Mouse (Mus musculus) heart, adult 11 months (tissue): Measurements from ENCODE around the gene Rapgef4.
A peak's percentile ranks its signal among the peaks of the same experiment; 100 is the strongest.

Experiments
- DNase-seq: peaks from one replicate; pipeline ENCODE4 v3.0.0; 2022

The Rapgef4 gene

DNA sequence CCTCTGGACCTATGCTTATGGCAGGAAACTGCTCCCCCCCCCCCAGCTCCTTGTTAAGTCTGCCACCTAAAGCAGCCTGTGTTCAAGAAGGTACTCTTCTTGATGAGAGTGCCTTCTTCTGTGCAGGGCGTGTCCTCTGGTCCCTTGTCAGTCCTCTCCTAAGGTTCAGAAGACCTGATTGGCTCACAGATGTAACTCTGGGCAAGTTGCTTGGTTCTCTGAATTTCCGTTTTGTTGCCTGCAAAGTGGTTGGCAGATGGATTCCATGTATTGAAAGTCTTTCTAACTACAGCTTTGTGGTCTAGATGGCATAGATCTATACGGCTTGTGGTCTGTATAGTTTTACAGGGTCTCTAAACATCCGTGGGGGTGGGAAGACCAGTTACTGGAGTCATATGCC, 101.8 kb downstream of the Rapgef4 start:
- peak; percentile 31 for DNase-seq

DNA sequence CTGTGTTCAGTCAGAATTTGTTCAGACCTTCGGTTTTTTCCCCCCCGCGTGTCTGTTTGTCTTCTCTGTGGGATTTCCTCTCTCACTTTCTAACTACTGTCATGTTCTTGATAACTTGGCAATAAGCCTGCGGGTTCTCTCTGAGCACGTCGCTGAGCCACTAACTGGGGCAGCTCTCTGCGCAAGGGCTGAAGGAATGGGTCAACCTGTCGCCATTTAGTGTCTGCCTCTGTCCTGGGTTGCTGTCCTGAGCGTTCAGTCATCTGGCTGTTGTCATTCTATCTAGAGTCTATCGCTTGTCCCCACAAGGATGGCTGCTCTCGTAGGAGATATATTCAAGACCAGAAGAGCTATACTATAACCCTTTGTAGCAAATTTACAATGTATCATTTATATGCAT, 107.8 kb downstream of the Rapgef4 start:
- DNase-seq: peak; percentile 80

DNA sequence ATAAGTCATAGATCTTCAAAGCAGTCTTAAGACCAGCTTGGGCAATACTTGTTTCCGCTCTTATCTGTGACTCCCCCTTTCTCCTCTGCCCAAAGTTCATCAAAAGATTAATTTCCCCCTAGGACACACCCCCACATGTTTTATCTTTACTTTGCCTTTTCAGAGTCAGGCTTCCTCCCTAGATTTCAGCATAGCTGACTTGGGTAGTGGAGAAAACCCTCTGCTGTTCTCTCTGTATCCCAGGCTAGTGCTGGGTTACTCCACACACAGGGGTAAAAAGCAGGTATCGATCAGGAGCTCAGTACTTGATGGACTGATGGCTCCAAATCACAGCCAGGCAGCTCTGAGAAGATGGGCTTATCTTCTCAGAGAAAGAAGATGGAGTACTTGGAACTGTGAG, 109.0 kb downstream of the Rapgef4 start:
- DNase-seq: no peak

DNA sequence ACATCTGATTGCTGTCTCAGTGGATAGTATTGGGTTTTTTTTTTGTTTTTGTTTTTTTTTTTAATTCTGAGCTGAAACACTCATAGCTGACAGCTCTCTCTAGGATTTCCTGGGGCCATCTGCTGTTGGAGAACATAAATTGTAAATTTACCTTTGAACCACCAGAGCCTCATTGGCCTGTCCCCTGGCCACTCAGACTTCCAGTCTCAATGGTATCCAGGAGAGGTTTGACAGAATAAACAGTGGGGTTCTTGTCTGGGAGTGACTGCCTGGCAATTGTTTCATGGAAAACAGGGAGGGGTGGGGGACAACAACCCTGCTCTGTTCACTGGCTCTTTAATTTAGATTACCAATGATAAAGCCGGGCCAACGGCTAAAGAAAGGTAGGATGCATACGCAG, 111.0 kb downstream of the Rapgef4 start:
- DNase-seq: peak; percentile 69

DNA sequence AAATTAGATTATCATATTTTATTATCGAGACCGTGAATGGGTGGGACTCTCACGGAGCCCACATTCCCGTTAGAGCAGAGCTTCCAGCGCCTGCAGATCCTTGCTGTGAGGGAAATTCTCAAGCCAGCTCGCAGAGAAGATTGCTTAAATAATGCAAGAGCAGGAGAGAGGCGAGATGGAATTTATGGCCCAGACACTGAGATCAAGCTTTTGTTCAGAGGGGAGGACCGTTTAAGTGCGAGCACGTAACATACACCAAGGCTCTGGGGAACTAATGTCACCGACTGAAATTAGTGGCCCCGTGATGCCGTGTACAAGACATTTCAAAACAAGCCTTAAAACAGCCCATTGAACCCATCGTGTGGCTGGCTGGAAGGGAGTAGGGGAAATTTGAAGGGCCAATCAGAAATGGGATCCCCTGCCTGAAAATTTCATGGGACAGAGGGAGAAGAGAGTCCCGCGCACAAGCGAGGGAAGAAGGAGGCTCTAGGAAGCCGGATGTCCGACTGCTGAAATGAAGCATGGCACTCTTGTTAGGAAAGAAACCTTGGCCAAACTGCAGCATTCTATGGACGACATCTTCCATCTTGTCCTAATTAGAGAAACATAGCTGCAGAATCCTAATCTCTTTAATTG, 112.5 kb downstream of the Rapgef4 start:
- no peak for DNase-seq

DNA sequence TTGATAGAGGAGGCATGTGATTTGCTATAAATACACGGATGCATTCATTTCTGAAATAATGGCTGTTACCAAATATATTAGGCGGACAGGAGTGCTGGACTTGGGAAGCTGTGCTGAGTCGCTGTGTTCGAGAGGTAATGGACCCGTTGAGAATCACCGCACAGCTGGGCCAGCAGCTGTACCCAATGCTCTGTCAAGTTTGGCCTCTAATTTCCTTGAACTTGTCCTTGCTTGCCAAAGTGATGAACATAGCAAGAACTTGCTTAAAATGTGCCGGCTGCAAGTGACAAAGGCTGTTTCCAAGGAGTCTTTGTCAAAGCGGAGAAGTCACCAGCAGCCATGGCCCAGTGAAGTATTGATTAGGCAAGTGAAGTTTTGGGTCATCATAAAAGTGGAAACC, 113.0 kb downstream of the Rapgef4 start:
- DNase-seq: no peak

DNA sequence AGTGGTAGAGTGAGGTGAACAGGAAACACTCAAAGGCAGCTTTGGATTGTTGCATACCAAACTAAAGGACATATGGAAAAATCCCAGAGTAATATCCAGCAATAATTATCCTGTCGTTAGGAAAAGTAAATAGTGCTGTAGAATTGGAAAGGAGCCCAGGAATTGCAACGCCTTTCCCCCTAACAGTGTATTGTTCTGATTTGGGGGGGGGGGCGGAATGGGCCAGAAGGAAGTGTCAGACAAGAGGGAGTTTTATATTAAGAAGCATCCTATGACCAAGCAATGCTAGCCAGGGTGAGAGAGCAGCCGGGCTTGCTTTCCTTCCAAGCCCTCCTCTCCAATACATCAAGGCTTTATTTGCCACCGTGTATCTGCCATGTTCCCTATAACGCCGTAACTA, 113.4 kb downstream of the Rapgef4 start:
- peak; percentile 86 for DNase-seq

DNA sequence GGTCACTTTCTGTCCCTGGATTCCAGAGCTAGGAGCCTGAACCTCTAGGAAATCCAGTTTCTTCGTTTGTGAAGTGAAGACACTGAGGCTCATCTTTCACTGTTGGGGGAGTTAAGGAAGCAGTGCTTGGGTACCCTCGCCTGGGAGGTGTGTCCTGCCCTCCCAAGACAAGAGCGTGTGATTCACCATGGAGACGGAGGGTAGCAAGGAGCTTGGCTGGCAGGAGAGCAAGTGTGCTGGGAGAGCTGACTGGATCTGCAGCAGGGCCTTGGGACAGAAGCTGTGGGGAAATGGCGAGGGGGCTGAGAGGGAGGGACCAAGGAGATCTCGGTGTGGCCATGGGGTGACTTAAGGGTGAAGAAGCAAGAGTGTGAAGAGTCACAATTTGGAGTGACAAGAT, 114.0 kb downstream of the Rapgef4 start:
- no peak for DNase-seq

DNA sequence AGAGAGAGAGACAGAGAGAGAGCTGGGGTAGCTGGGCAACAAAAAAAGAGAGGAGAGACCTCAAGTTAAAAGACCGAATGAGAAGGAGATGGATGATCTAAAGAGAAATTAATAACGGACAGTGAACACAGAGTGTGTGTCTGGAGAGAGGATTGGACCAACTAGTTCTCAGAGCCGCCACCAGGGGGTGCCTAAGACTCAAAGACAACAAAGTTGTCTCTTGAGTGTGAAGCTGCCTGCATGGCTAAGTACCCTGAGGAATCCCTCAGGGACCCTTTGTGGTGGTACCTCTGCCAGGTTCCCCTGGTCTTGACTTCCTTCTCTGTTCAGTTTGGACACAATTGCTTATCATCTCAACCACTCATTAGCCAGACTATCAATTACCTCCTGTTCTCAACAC, 115.3 kb downstream of the Rapgef4 start:
- peak; percentile 92 for DNase-seq

DNA sequence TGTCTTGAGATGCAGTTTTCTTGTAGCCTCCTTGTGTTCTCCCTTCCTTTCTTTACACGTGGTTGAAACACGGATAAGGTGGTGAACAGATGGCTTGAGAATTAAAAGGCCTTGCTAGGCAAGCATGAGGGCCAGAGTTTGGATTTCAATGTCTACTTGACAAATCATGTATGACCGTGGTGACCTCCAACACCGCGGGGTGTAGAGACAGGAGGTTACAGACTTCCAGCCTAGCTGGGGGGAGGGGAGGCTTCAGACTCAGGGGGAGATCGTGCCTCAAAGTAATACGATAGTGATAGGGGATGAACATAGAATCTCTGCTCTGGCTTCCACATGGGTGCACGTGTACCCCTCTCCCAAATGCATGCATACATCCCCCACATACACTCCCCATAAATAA, 117.3 kb downstream of the Rapgef4 start:
- DNase-seq: peak; percentile 58

DNA sequence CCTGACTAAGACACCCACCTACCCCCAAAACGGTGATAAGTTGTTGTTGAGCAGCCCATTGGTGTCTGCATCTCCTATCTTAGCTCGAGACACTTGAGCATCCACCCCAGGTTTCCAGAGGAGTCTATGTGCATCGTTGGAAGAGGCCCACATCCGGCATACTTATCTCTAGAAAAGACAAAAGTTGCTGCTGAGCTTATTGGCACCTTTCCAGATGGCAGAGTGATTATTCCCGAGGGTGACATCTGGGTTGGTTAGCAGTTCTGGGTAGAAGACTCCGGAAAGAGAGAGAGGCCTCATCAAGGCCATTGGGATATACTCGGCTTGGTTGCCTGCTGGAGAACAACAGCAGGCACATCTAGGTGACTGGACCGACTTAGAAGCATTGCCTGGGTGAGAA, 123.6 kb downstream of the Rapgef4 start:
- peak; percentile 94 for DNase-seq

DNA sequence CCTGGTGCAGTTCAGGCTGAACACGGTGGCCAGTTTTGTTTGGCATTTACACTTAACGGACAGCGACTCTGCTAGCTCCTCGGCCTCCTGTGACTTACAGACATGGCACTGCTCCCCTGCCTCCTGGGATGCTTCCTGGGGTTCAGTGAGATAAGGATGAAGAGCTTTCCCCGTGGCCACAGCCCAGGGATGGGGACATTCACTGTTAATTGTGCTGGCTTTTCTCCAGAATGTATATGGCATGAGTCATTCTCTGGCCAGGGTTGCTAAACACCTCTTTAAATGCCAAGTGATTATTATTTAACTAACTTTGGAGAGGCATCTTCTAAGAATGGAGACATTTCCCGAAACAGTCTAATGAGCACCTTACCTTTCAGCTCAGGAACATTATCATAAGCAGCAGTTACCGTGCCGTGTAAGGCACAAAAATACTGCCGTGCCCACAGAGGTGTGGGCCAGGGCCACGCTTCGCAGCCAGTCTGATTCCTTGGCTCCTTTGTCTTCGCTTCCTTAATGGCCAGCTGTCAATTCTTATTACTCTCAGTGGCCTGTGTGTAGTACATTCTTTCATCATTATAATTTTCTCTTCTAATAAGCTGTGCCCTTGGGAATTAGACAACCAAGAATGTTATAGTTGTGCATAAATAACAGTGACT, 126.6 kb downstream of the Rapgef4 start:
- no peak for DNase-seq

DNA sequence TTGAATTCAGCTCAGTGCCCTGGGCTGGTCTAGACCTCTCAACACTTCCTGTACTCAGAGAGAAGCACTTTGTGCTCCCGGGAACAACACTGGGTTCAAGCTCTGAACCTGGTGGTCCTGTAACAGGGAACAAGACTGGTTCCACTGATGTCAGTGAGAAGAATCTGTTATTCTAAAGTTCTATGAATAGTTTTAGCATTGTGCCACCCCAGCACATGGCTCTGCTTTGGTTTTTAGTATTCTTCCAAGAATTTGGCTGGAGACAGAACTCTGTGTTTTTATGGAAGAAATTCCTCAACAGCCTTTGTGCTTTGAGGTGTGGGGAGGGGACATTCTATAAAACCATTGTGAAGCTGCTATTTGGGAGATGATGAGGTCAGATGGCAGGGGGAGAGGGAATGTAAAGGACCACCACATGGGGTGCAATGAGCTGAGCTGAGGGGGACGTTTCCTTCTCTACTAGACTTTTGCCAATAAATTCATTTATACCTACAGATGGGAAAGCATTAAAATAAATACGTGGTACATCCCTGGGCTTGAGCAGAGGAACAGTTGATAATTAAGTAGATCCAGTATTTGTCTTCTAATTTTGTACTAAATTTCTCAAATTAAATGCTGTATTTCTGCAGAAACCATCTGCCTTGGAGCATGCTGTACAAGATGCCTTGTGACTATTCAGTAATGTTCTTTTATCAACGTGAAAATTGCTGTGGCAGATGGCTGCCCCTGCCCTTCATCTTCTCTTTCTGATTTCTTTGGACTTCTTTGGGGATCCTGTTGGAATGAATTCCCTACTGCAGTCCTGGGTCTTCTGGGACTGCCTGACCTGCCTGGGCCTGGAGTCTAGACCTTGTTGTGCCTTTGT, 127.6 kb downstream of the Rapgef4 start:
- DNase-seq: no peak

DNA sequence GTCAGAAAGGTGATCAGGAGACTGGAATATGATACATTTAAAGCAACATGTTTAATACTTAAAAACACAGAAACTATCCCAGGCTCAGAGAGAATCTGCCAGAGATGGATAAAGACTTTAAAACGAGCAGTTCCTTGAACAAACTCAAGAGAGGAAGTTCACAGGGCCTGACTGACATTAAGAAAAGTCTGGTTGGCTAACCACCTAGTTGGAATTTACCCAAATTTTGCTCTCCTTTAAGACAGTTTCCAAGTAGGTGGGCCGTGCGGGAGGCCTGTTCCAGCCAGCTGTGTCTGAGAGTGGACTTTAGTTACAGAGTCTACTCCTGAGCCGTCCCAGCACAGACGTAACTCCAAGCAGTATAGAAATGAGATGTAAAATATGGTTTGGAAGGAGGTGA, 129.4 kb downstream of the Rapgef4 start:
- DNase-seq: no peak

DNA sequence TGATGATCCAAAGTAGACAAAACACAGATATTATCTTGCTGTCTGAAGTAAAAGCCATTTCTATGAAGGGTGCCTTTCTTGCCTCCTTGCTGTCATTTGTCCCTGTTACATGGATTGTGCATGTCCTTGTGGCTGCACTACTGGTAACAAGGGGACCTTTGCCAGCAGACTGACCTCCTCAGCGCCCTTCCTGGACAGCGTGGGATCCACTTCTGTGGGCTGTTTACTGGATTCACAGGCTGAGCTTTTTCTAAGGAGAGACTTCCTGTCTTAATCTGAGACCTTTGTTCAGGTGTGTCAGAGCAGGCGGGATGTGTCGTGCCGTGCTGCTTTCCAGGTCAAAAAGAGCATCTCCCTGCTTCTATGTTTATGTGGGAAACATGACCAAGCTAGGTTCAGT, 132.7 kb downstream of the Rapgef4 start:
- peak; percentile 94 for DNase-seq

DNA sequence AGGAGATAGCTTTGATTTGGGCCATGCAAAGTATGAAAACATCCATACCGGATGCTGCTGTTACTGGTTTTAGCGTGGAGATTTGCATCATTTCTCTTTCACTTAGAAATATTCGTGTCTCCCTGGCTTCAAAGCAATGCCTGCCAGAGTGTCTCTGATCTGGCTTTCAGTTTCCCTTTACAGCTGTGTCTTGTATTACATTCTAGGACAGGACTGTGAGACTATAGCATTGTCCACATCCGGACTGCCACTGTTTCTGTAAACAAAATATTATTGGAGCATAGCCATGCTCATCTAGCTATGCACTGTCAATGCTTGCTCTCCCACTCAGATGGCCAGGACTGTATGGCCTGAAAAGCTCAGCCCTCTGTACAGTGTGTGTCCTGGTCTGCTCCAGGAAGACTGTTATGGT, 133.1 kb downstream of the Rapgef4 start:
- no peak for DNase-seq

DNA sequence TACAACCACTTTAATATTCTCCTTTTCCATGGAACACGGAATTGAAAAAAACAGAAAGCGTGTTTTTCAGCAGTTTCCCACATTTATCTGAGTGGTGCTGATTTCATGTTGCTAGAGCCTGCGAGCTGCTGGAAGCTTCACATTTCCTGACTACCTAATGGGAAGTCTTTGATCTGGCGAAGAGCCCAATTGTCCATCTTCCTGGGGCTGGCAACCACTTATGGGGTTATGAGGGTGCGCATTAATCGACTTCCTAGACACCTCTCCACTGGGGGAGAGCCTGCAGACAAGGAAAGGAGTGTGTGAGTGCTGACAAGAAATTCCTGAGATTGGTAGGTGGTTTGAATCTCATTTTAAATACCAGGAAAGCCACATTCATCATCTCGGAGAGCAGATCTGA, 135.1 kb downstream of the Rapgef4 start:
- no peak for DNase-seq

DNA sequence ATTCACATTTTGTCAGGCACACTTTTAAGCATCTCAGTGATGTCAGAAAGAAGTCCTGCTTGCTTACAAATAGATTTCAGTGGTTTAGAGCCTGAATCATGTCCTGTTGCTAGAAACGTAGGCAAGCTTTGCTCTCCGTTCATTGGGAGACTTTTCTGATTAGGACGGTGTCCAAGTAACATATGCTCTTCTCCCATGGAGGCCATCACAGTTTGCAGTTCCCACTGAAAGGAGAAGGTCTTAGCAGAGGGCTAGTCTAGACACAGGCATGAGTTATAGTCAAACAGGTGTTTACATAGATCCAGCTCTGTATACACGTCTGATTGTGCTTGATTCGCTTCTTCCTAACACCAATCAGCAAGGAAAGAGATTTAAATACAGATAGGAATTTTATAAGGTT, 135.7 kb downstream of the Rapgef4 start:
- no peak for DNase-seq

DNA sequence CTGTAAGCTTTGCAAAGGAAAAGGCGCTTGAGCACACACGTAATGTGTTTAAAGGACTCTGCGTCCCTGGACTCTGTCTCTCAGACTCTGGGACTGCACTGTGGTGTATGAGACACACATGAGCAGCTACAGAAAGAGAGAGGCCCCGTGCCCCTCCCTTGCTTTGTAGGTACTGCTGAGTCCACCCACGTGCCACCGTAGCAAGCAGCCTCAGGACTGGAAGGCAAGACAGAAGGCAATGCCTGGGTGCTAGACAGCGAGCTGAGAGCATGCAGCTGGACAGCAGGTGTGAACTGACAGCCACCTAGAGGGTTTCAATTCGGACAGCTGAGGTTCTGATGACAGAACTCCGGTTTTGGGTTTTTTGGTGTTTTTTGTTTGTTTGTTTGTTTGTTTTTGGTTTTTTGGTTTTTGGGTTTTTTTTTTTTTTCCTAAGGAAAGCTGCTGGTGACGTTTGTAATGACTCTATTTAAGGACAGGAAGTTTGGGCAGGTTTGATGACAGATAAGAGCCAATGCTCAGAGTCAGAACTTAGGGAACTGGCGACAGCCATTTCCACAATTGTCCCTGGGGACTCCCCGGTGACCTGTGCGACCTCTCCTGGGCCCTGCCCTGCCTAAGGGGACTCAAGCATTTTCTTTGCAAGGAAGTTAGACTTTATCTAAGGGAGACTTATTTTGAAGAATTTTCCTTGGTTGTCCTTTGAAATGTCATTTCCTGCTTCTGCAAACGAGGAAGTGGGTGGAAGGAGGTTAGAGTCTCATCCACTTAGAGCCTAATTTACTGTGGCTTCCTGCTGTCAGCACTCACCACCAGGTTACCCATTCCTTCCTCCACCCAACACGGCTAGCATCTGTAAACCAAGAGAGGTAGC, 136.3 kb downstream of the Rapgef4 start:
- peak; percentile 99 for DNase-seq

DNA sequence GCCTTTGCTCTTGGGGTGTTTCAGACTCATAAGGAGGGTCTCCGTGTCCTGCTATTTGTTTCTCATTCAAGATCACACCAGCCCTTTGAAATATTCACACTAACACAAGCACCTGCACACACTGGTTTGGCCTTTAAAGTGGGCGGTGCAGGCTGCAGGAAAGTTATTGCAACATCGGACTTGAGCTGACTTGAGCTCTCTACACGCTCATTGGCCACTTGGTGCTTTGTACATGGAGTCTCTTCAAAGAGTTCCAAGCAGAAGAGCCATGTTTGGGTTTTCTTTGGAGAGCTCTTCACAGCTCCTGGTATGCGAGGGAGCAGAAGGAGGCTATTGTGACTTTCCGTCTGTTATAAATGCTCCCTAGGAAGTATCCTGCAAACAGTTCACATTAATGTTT, 139.2 kb downstream of the Rapgef4 start:
- no peak for DNase-seq

DNA sequence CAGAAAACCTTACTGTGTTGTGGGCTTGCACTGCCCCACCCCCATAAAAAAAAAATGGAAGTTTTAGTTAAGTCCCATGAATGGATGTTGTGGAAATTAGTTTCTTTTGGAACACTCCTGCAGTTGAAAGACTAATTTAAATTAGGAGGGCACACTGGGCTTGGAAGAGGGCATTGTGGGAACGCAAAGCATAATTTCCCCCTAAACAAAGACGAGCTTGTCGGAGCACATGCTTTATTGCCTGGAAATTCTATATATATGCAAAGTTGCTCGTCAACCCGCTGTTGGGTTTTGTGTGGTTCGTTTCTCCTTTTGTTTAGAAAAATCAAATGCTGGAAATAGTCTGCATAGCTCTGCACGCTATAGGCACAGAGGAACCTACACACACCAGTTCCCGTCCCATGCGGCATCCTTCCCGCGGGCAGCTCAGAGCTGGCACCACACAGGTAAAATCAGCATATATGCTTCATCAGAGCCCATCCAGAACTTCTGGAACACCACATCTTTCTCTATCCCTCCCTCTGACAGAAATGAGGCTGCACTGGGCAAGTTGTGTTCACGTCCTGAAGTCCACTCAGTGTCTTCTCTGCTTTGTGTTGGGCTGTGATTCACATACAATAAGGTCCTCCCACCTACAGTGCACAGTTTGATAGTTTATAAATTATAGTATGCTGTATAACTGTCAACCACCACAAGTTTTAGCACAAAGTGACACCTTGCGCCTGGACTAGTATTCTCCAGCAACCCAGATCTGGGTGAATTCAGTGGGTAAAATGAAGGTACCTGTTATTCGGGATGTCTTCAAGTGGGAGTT, 141.6 kb downstream of the Rapgef4 start:
- DNase-seq: no peak

DNA sequence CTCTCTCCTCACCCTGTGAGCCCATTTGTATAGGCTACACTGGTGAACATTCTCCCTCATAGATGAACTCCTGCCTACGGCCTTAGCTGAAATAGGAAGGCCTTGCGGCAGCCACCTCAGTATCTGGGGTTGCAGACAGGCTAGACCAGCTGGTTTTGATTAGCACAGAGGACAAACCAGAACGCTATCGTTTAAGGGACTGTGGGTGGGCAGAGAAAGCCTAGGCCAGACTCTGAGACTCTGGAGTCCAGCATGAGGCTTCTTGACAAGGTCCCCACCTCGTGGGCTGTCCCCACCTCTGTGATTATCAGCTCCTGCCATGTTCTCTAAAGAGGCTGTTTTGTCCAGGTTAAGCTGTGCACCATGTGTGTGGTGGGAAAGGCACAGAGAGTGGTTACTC, 142.8 kb downstream of the Rapgef4 start:
- DNase-seq: no peak
